Mouse (Mus musculus) stomach, postnatal 0 days (tissue): ENCODE data around the gene Cfap20. TPM values are rescaled to one million over a fixed set of nuclear protein-coding genes. Genes with fewer than 3 reads are reported as not detected.
A peak's percentile ranks its signal among the peaks of the same experiment; 100 is the strongest.

Experiments used
- ATAC-seq: fragments of 200-750 bp; cut with Nextera tagmentation; 2 replicates; pipeline ENCODE4 v1.8.0; 2017; ENCODE audit not compliant: low FRiP score, low TSS enrichment
- DNase-seq: peaks from one replicate; pipeline ENCODE4 v3.0.0-alpha.2; 2016; ENCODE audit warnings: low spot score
- H3K27ac ChIP-seq: fragments of 300-500 bp; sonication (generic); replicated peaks from 2 replicates; pipeline ENCODE4 v1.5.1; 2014; ENCODE audit warnings: mild to moderate bottlenecking, control low read depth
- H3K27me3 ChIP-seq: fragments of 300-500 bp; sonication (generic); 2 replicates; pipeline ENCODE4 v1.6.1; 2014; ENCODE audit warnings: low read length; ENCODE audit not compliant: control insufficient read depth, insufficient read depth
- H3K36me3 ChIP-seq: fragments of 300-500 bp; sonication (generic); 2 replicates; pipeline ENCODE4 v1.6.1; 2014; ENCODE audit warnings: low read length, mixed read lengths; ENCODE audit not compliant: control insufficient read depth, insufficient read depth
- H3K4me1 ChIP-seq: fragments of 300-500 bp; sonication (generic); replicated peaks from 2 replicates; pipeline ENCODE4 v1.6.1; 2014; ENCODE audit warnings: antibody characterized with exemption; ENCODE audit not compliant: control insufficient read depth, insufficient read depth
- H3K4me2 ChIP-seq: fragments of 300-500 bp; sonication (generic); replicated peaks from 2 replicates; pipeline ENCODE4 v1.6.1; 2014; ENCODE audit warnings: low read depth, mild to moderate bottlenecking, control low read depth, moderate library complexity
- H3K4me3 ChIP-seq: fragments of 300-500 bp; sonication (generic); 2 replicates; pipeline ENCODE4 v1.5.1; 2014; ENCODE audit warnings: low read depth, low read length, control low read depth
- H3K9ac ChIP-seq: fragments of 300-500 bp; sonication (generic); 2 replicates; pipeline ENCODE4 v1.6.1; 2014; ENCODE audit warnings: mild to moderate bottlenecking, low read length, control low read depth, mixed read lengths
- H3K9me3 ChIP-seq: fragments of 300-500 bp; sonication (generic); 2 replicates; pipeline ENCODE4 v1.6.1; 2016; ENCODE audit warnings: low read length; ENCODE audit not compliant: control insufficient read depth
- CTCF ChIP-seq: IDR thresholded peaks from 2 replicates; pipeline ENCODE4 v1.5.1; 2016; ENCODE audit warnings: antibody characterized with exemption, low read depth, mild to moderate bottlenecking, moderate library complexity
- EP300 ChIP-seq: optimal IDR thresholded peaks from 2 replicates; pipeline ENCODE3; 2016; ENCODE audit warnings: antibody characterized with exemption
- WGBS: fragments of 180-500 bp; shearing (Covaris S2); extraction: QIAGEN DNeasy Blood & Tissue Kit; methylation state at CpG from one replicate; pipeline ENCODE4 v1.1.7; 2014; 5-methylcytosine and 5-hydroxymethylcytosine counted together
- polyA plus RNA-seq: library from polyadenylated mRNA; unstranded; fragments of >200 nt; fragmentation: Nextera tagmentation; extraction: Ambion mirVana; gene quantifications from 2 replicates; pipeline ENCODE4 v1.2.1, GENCODE M21; 2015

Gene Cfap20
- polyA plus RNA-seq, 1 experiment from 2014 or later: 85.7 TPM

- WGBS: 71% methylated on average over 5 of the region's 5 CpGs
- Histone ChIP-seq H3K9me3 (no peaks in the 10 kb centered on the region), H3K27me3 (no peaks in the 10 kb centered on the region), H3K4me3 (no peak overlapping the region), H3K4me1 (no peaks in the 10 kb centered on the region), H3K36me3 (no peaks in the 10 kb centered on the region), H3K4me2 (no peak overlapping the region), H3K27ac (no peak overlapping the region), H3K9ac (no peak overlapping the region)
- TF ChIP-seq EP300 (no peak), CTCF (no peak)
- DNase-seq (no peak), ATAC-seq (peak; percentile 14; the same call in 1 of the 2 replicates)
These were observed 42.1 kb downstream of the Cfap20 start for GRCm38 (mm10) chr8:95392604-95393003.

GRCm38 (mm10) chr8:95391101-95391500, 43.6 kb downstream of the Cfap20 start:
- TF ChIP-seq EP300 (no peak), CTCF (no peak)
- Histone ChIP-seq H3K36me3 (no peaks in the 10 kb centered on the region), H3K4me3 (no peak overlapping the region), H3K9ac (no peak overlapping the region), H3K27ac (no peak overlapping the region), H3K9me3 (no peaks in the 10 kb centered on the region), H3K4me1 (no peaks in the 10 kb centered on the region), H3K27me3 (no peaks in the 10 kb centered on the region), H3K4me2 (no peak overlapping the region)
- no peak for DNase-seq
- WGBS: 66% methylated on average over 7 of the region's 7 CpGs
- ATAC-seq: no peak

- no peak for DNase-seq
- Histone ChIP-seq H3K4me2 (no peak overlapping the region), H3K36me3 (no peaks in the 10 kb centered on the region), H3K4me1 (no peaks in the 10 kb centered on the region), H3K4me3 (no peak overlapping the region), H3K27ac (no peak overlapping the region), H3K27me3 (no peaks in the 10 kb centered on the region), H3K9me3 (no peaks in the 10 kb centered on the region), H3K9ac (no peak overlapping the region)
- 52% methylated on average over 3 of the region's 4 CpGs for WGBS
- no peak for ATAC-seq
- no peak for TF ChIP-seq EP300
- no peak for TF ChIP-seq CTCF
These were observed 44.4 kb downstream of the Cfap20 start for GRCm38 (mm10) chr8:95390312-95390711.

GRCm38 (mm10) chr8:95387936-95388335, 46.7 kb downstream of the Cfap20 start:
- no peak overlapping the region for H3K9ac ChIP-seq
- H3K36me3 ChIP-seq: no peaks in the 10 kb centered on the region
- no peak overlapping the region for H3K4me2 ChIP-seq
- no peak overlapping the region for H3K4me3 ChIP-seq
- no peaks in the 10 kb centered on the region for H3K4me1 ChIP-seq
- no peak for TF ChIP-seq CTCF
- TF ChIP-seq EP300: no peak
- DNase-seq (no peak), ATAC-seq (no peak)
- no peak overlapping the region for H3K27ac ChIP-seq
- no peaks in the 10 kb centered on the region for H3K27me3 ChIP-seq
- 78% methylated on average over 7 of the region's 7 CpGs for WGBS
- no peaks in the 10 kb centered on the region for H3K9me3 ChIP-seq

- TF ChIP-seq EP300: no peak
- TF ChIP-seq CTCF: no peak
- Histone ChIP-seq H3K4me2 (no peak overlapping the region), H3K27ac (no peak overlapping the region), H3K4me1 (no peaks in the 10 kb centered on the region), H3K4me3 (no peak overlapping the region), H3K36me3 (no peaks in the 10 kb centered on the region), H3K9me3 (no peaks in the 10 kb centered on the region), H3K27me3 (no peaks in the 10 kb centered on the region), H3K9ac (no peak overlapping the region)
- WGBS: 85% methylated on average over 10 of the region's 10 CpGs
- ATAC-seq (no peak), DNase-seq (no peak)
These were observed 47.4 kb downstream of the Cfap20 start for GRCm38 (mm10) chr8:95387221-95387620.

- Histone ChIP-seq H3K4me2 (no peak overlapping the region), H3K9me3 (no peaks in the 10 kb centered on the region), H3K4me1 (no peaks in the 10 kb centered on the region), H3K36me3 (no peaks in the 10 kb centered on the region), H3K27ac (no peak overlapping the region), H3K4me3 (no peak overlapping the region), H3K27me3 (no peaks in the 10 kb centered on the region), H3K9ac (no peak overlapping the region)
- no peak for DNase-seq
- WGBS: 70% methylated on average over 5 of the region's 5 CpGs
- no peak for ATAC-seq
- TF ChIP-seq CTCF (no peak), EP300 (no peak)
These were observed 48.6 kb downstream of the Cfap20 start for GRCm38 (mm10) chr8:95386037-95386436.
